Mouse (Mus musculus): ENCODE results near the gene Ntpcr. TPM values are rescaled to one million over a fixed set of nuclear protein-coding genes. Genes with fewer than 3 reads are reported as not detected.

Ntpcr gene
- polyA plus RNA-seq (2012; rRNA removed): 10.5 and 12.2 TPM in 2 replicates

GRCm38 (mm10) chr8:125729746-125730145, at the start of gene Ntpcr:
TSS of gene Ntpcr (plus strand) at chr8:125729963.

Other genes starting within 250 kb of the Ntpcr start
- 0.71 and 0.75 TPM in 2 replicates for gene Sipa1l2, start 160.2 kb upstream of the Ntpcr start, polyA plus RNA-seq (2012; rRNA removed)
- gene Map10, start 60.1 kb upstream of the Ntpcr start, polyA plus RNA-seq (2012; rRNA removed): 0.29 and 0.35 TPM in 2 replicates
- 0.13 and 0.16 TPM in 2 replicates for gene Pcnx2, start 168.4 kb downstream of the Ntpcr start, polyA plus RNA-seq (2012; rRNA removed)
- 0.06 TPM in 2 replicates for gene Map3k21, start 180.5 kb downstream of the Ntpcr start, polyA plus RNA-seq (2012; rRNA removed)

Data from liver, embryonic 14 days (tissue).